Mouse (Mus musculus): ENCODE data around the gene Pip4k2a. TPM values are rescaled to one million over a fixed set of nuclear protein-coding genes. Genes with fewer than 3 reads are reported as not detected.
"Not testable (repeated sequence)": the region's sequence is repeated elsewhere in the genome, so short reads cannot be mapped to it uniquely, and the experiment has no call there.

Gene Pip4k2a
- total RNA-seq (2015; ENCODE audit: low replicate concordance) (101 and 117 TPM in 2 replicates), total RNA-seq (2017; ENCODE audit: low replicate concordance) (61.7 and 82.0 TPM in 2 replicates)

DNA sequence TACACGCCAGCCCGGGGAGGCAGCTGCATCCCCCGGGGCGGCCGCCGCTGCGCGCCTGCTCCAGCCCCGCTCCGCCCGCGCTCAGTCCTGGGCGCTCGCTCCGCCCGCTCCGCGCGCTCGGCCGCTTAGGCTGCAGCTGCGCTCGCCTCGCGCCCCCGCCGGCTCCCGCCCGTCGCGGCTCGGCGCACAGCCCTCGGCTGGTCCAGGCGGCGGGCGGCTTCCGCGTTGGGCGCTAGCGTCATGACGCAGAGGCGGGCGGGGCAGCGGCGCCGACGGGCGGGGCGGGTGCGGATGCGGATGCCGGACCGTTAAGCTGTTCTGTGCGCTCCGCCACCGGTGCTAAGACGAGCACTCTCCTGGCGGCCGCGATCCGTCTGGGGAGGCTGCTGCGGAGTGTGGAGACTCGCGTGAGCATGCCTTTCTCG, at the start of gene Pip4k2a, which contains the start of gene 4930426L09Rik:
TSS of gene Pip4k2a (minus strand) at position 73 of the 425 bp plus-strand sequence.
TSS of gene 4930426L09Rik (plus strand) at position 290 of the 425 bp plus-strand sequence.
- peak; percentile 86 for ATAC-seq (replicated peaks; ENCODE audit: low FRiP score, poor library complexity, severe bottlenecking)

DNA sequence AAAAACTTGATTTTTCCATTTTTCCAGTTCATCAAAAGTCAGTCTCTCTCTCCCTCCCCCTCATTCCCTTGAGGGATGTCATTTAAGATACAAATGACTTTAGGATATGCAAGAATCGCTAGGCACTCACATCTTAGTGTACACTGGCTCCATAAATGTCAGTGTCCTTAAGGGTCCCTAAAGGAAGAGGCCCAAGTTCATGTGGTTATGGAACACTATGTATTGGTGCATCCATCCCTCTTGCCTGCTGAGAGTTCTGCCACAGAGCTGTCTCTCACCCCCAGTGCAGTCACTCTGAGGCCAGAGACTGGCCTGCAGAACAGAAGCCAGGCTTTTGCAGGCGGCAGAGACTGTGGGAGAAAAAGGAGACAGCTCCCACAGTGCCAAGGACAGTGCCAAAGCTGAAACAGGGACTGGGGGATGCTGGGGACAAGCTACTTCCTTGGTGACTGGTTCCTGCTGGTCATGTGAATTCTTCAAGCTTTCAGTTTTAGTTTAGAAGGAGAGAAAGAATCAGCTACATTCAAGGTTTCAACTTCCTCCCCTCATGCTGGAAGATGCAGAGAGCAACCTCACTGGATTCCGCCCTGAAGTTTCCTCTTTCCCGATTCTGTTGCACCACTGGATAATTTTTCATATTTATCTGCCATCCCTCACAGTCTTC, 40.1 kb upstream of the Pip4k2a start:
- no peak for ATAC-seq (replicated peaks; ENCODE audit: low FRiP score, poor library complexity, severe bottlenecking)

DNA sequence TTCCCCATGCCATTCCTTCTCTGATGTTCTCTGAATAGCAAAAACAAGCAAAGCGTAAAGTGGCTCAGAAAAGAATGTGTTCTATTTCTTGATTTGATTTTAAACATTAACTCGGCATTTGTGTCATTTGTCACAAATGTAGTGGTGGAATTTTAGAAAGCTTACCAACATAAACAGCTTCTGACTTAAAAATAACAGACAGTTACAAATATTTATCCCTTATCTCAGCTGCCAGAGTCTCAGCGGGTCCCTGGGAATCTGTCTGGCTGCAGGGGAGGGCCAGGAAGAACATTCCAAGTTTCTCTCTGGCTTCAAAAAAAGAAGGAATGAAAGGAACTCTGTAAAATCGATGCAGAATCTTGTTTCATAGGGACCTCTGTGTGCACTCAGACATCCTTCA, 39.5 kb upstream of the Pip4k2a start:
- no peak for ATAC-seq (replicated peaks; ENCODE audit: low FRiP score, poor library complexity, severe bottlenecking)

DNA sequence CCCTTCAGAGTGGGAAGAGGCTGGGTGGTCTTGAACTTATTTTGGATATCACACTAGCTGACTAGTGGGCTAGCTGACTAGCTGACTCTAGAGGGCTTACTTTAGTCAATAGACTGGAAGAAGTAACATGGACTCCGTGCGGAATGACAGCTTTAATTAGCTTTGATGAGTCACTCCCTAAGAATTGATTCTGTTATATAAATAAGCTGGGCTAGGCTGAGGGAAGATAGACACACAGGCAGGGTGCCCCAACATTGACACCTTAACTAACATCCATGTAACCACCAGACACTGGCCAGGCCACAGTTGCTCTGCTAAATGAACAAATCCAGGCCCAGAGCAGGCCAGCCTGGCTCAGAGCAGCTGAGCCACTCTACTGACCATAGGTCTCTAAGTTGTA, 26.9 kb upstream of the Pip4k2a start:
- no peak for ATAC-seq (replicated peaks; ENCODE audit: low FRiP score, poor library complexity, severe bottlenecking)

DNA sequence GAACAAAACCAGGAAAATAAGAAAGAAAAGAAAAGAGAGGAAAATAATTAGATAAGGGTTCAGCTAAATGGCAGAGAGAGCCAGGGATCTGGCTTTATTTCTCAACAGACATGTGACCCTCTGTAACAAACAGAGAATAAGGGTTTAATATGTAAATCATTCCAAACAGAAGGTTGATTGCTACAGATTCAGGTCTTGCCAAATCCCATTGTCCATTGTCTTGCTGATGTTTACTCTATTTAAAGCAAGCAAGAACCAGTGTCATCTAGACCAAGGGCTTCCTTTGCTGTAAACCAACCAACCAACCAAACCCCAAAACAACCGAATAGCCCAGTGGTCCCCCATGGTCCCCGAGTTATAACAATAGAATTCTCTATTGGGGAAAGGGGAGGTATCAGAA, 20.1 kb upstream of the Pip4k2a start:
- no peak for ATAC-seq (replicated peaks; ENCODE audit: low FRiP score, poor library complexity, severe bottlenecking)

DNA sequence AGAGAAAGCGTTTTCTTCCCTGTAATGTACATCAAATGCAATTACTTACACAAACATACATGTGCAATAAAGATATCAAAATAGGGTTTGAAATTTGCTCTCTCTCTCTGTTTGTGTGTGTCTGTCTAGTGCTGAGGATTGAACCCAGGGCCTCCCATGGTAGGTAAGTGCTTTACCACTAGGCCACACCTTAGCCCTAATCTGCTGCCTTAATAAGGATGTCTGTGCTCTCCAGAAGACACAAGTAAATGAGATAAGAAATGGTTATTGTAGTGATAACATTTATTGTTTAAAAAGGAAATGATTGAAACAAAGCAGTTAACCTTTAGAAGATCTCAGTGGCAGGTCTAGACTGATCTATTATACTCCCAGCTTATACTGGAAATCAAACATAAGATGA, 18.9 kb upstream of the Pip4k2a start:
- no peak for ATAC-seq (replicated peaks; ENCODE audit: low FRiP score, poor library complexity, severe bottlenecking)

DNA sequence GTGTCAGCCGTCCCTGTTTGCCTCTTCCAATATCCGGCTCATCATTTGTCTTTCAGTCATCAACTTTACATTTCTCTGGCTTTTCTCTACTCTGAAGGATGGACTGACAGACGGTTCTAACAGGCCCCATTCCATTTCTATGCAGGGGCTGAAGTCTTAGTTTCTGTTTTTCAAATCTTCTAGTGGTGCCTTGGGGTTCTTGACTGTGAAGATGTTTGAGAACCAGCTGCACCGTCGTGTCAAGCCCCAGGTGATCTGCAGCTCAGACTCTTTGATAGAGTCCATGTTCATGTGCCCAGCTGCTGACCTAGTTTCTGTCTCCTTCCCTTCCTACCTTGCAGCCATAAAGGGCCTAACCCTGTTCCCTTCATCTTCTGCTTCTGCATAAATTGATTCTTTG, 18.4 kb upstream of the Pip4k2a start:
- no peak for ATAC-seq (replicated peaks; ENCODE audit: low FRiP score, poor library complexity, severe bottlenecking)

DNA sequence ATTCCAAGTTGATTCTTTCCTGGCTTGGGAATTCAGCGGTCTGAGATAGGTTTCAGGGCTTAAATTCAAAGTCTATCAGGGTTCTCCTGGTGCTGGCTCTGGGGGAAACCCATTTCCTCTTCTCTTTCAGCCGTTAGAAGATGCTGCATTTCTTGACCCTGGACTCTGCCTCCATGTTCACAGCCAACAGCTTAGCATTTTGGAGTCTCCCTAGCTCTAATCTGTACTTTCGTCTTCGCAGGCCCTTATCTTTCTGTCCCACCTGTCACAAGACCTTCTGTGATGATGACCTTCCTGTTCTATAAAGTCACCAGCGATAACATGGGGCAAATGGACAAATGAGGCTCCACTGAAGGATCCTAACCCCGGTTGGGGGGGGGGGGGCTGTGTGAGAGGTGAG, 13.5 kb upstream of the Pip4k2a start:
- peak; percentile 96 for ATAC-seq (replicated peaks; ENCODE audit: low FRiP score, poor library complexity, severe bottlenecking)

DNA sequence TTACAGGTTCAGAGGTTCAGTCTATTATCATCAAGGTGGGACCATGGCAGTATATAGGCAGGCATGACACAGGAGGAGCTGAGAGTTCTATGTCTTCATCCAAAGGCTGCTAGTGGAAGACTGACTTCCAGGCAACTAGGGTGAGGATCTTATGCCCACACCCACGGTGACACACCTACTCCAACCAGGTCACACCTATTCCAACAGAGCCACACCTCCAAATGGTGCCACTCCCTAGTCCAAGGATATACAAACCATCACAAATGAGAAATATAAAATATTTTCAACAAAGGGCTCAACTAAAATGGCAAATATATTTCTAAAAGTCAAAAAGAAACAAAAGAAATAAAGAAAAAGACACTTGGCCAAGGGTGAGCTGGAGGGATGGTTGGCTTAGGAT, 12.6 kb upstream of the Pip4k2a start:
- ATAC-seq (replicated peaks; ENCODE audit: low FRiP score, poor library complexity, severe bottlenecking): not testable (repeated sequence)

DNA sequence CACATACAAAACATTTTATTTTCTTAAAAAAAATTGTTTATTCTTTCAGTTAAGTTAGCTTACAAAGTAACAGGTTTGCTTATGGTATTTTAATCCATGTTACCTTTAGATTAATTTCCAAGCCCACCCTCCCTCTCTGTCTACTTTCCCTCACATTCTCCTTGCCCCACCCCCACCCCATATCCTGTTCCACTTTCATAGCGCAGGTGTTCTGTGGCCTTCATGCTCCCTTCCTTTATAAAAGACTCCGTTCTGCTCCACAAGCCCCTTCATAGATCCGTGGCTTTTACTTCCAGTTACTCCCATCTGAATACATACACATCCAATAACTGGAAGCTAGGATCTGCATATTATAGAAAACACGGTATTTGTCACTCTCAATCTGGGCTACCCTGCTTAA, 9.7 kb upstream of the Pip4k2a start:
- ATAC-seq (replicated peaks; ENCODE audit: low FRiP score, poor library complexity, severe bottlenecking): no peak

DNA sequence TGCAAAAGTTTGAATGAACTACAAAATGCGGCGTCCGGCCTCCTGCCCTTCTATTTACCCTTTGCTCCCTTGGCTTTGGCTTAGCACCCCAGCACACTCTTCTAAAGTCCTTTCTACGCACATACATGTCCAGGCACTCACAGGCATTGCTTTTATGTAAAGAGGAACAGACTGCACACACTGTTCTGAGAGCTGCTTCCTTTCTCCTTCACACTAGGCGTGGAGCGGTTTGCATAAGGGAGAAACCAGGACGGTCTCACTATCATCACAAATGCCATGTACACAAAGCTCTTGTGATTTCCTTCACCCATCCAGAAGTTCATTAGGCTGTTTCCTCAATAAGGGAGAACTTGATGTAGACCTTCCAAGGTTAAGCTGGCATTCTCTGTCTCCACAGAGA, 8.2 kb upstream of the Pip4k2a start:
- ATAC-seq (replicated peaks; ENCODE audit: low FRiP score, poor library complexity, severe bottlenecking): no peak

DNA sequence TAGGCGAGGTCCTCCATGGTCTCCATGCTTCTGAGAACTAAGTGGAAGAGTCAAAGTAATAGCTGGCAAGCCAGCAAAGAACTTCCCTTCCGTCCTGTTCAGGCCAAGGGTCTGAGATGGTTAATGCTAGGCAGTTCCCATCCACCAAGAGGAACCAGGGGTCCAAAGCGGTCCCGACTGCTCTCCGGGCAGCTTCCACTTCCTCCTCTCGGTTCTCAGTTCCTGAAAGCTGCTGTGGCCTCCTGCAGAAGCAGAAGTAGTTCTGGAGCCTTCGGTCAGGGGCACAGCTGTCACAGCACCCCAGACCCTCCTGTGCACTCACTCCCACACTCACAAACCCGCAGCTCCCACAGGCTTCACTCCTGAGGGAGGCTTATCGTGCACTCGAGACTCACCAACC, 6.9 kb upstream of the Pip4k2a start:
- ATAC-seq (replicated peaks; ENCODE audit: low FRiP score, poor library complexity, severe bottlenecking): no peak

DNA sequence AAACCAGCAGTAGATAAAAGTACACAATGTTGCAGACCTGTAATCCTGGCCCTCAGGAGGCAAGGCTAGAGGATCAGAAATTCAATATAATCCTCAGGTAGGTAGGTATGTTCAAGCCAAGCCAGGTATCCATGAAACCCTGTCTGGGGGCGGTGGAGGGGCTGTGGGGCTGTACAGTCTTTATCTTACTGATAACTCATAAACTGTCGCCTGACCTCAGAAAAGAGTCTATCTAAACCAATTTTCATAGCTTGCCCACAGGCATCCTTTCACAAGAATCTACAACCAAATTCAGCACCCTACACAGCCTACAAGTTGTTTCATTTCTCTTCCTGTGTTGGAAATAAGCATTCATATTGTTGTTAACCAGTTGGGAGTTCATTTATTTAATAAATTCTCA, 1.5 kb upstream of the Pip4k2a start:
- ATAC-seq (replicated peaks; ENCODE audit: low FRiP score, poor library complexity, severe bottlenecking): no peak

DNA sequence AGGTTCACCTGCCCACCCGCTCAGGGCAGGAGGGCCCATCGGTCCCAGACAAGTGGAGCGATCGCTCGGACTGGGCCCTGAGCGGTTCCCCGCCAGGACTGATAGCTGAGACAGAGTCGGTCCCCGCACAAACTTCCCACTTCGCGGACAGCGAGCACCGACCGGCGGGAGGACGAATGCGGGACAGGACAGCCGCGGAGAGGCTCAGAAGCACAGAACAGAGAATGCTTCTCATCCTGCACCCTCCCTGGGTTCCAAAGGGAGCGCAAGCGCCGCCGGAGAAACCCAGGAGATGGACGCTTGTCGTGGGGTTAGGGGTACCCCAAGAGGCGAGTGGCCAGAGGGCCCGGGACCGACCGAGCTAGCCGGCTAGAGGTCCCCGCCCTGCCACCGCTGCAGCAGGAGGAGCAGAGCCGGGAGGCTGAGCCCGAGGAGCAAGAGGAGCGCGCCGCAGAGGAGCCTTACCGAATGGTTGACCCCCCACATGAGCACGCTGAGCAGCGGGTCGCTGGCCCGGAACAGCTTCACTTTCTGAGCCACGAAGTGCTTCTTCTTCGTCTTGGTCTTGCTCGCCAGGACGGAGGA, 447 bp downstream of the Pip4k2a start:
- peak; percentile 59 for ATAC-seq (replicated peaks; ENCODE audit: low FRiP score, poor library complexity, severe bottlenecking)

DNA sequence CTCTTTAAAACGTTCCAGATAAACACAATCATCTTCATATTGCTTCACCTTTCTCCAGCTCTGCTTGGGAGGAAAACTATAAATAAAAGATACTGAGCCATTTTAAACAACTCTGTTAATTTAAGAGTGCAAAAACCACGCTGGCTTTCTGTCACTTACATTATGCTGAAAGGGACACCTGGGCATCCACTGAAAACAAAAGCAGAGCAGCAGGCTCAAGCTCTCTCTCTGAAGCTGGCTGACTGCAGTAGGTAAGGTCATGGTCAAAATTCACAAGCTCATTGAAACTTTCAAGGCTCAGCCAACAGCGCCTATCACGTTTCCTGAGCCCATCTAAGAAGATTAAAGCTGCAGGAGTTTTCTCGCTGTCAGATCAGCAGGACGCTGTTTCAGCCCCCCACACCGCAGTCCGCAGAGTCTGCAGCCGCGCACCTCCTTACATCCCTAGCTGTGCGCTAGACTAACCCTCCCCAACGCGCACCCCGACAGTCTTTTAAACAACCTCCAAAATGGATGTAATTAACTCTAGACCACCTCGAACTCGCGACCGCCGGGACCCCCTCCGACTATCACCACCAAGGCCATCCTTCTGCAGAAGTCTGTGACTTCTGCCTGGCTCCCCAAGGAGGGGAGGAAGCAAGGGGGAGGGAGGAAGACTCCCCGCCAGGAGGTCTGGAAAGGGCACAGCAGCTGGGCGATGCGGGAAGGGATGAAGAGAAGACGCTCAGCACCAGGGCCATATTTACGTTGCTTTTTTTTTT, 1.3 kb downstream of the Pip4k2a start:
- ATAC-seq (replicated peaks; ENCODE audit: low FRiP score, poor library complexity, severe bottlenecking): no peak

DNA sequence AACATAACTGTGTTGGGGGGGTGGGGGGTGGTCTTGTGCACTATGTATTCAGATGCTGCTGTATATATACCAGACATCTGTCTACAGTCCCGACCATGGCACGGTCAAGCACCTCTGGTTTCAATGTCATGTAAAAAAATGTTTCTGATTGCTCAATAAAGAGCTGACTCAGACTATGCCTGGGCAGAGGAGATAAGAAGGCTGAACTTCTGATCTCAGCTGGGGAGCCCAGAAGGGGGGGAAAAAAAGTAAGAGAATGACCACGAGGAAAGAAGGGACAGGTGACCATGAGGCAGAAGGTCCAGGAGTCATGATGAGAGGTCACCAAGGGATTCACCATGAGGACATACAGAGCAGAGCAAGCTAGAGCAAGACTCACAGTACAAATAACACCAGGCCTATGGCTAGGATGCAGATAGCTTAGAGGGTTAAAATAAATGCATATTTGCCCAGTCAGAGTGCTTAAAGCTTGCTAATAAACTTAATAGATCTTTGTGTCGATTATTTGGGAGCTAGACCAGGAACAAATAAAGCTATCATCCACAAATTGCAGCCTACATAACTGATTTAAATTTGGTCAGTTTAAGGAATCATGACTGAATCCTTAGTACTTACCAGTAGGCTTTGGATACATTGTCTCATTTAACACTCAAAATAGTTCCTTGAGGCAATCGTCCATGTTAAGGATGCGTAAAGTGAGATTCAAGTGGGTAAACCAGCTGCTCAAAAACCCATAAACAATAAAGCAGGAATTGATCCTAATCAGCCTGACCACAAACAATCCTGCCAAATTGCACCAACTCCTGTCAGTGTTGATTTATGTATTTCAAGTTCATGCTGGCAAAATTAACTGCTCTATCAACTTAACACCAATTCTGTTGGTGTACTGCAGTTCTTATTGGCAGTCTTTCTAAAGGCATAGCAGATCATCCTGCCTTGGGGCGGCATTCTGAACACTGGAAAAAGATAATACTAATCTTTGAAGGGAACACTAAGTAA, 5.1 kb downstream of the Pip4k2a start:
- peak; percentile 83 for ATAC-seq (replicated peaks; ENCODE audit: low FRiP score, poor library complexity, severe bottlenecking)

DNA sequence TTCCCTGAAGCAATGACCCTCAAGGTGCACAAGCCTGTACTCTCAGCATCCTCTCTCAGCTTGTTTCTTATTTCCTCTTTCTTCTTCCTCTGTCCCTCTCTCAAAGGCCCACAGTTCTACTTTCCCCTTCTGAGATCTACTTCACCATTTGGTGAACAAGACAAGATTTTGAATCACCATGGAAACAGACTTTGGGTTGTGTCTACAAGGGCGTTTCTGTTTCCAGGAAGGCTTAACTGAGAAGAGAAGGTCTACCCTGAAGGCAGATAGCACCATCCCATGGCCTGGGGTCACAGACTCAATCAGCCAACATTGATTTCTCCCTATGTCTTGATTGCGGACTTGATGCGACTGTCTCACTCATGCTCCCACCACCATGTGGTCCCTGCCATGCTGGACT, 9.0 kb downstream of the Pip4k2a start:
- ATAC-seq (replicated peaks; ENCODE audit: low FRiP score, poor library complexity, severe bottlenecking): no peak

DNA sequence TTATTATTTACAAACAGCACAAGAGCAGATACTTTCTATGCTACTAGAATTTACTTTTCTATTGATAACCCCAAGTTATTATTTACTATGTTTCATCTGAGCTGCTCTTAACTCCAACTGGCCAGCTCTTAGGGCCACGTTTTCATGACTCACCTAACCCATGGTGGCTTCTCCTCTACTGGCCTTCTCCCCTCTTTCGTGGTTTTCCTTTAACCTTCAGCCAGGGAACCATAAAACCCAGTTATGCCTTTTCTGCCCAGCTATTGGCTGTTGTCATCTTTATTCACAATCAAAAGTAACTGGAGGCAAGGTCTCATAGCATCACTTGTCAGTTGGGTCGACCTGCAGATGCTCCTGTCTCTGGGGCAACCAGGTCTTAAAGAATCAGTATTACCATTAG, 12.4 kb downstream of the Pip4k2a start:
- ATAC-seq (replicated peaks; ENCODE audit: low FRiP score, poor library complexity, severe bottlenecking): no peak

DNA sequence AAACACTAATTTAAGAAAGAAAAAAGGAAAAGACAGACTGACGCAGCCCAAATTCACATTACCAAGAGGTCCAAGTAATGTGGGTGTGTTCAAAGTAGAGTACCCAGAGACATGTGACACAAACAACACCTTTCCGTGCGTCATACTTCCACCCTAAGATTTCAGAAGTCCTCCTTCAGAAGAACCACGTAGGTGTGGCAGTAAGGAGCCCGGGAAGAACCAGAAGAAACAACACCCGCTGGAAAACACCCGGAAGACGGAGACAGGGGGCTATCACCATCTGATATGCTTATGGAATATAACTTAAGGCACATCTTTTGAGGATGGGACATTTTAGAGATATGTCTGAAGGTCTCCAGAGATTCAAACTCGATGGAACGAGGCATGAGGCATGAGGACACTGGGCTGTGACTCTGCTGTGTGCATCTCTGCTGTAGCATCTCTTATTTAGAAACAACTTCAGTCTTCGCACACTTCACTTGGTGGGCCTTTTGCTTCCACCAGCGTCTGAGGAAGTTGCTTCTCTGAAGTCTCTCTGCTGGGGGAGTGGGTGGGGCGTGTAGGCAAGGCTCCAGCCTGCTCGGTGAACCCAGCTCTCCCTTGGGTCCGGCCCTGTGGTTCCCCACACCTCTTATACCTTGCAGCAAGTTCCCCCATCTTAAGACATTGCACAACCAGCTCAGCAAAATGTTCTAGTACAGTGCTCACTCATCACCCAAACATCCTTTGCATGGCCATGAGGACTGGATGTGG, 13.7 kb downstream of the Pip4k2a start:
- no peak for ATAC-seq (replicated peaks; ENCODE audit: low FRiP score, poor library complexity, severe bottlenecking)
